ENCODE assay signal across 8 mouse cellular contexts in the genomic region with DNA sequence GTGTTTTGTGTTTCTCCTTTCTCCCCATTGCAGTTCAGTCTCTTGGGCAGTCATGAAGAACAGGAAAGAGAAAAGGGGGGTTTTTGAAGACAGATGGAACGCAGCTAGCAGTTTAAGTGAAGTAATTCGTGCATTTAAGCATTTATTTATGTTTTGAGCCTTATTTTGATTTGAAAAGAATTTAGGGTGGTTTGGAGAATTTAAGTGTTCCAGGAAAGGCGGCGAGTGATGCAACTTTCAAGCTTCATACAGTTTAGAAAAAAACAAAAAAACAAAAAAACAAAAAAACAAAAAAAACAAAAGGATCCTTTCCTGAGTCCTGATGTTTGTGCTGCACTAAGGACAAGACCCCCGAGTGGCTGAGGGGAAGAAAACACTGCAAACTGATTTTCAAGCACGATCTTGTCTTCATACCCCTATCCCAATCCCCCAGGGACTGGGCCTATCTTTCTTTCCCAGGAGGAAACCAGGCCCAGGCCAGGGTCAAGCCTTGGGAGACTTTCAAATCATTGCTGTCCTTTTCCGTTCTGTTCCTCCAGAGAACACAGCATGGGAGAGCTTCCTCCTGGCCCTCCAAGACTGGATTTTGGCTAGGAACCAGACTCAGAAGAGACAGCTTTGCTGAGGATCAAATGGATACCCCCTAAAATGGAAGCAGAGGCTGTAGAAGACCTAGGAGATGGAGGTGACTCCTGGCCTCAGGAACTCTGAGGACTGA. TPM values are rescaled to one million over a fixed set of nuclear protein-coding genes. Genes with fewer than 3 reads are reported as not detected.
A peak's percentile ranks its signal among the peaks of the same experiment; 100 is the strongest.
DNase-seq lines count a peak whose midpoint lies in the region; ATAC-seq and TF ChIP-seq lines count a peak whose summit lies in the region.

No protein-coding gene starts in this region.

- TF ChIP-seq CTCF in CH12.LX (conservative IDR thresholded peaks at IDR 0.05 in 1 of 2, IDR thresholded peaks at IDR 0.05 in 1 of 2; ENCODE audit: low read depth in 2 of 2, low read length in 2 of 2): no peak

- in situ Hi-C loops in CH12.LX (cut with MboI; ENCODE audit: low pct_ligation_motif_present, low pct_unique_long_range_greater_than_20kb, low sequenced_read_pairs): no loop called here

- ATAC-seq in heart, embryonic 13.5 days (ENCODE audit: extremely low read depth, insufficient number of reproducible peaks, low FRiP score, low TSS enrichment): no peak

- WGBS in heart, embryonic 13.5 days: 60% methylated on average over 7 of the region's 7 CpGs

- peaks cover 11% of the 10 kb centered on the region for H3K9me3 ChIP-seq in CH12.LX (replicated peaks; ENCODE audit: low read length)
- peaks cover 9% of the 10 kb centered on the region for H3K9me3 ChIP-seq in heart, embryonic 13.5 days

- H3K36me3 ChIP-seq in CH12.LX (replicated peaks in 1 of 2; ENCODE audit: control insufficient read depth in 1 of 2, insufficient read depth in 1 of 2, low read length in 1 of 2): peaks cover 0 to 5% of the 10 kb centered on the region in 2 experiments
- H3K36me3 ChIP-seq in heart, embryonic 13.5 days: no peaks in the 10 kb centered on the region

- H3K4me3 ChIP-seq in CH12.LX (replicated peaks in 1 of 3; ENCODE audit: low read depth in 2 of 3, low read length in 2 of 3, poor library complexity in 1 of 3): peak overlapping the region in 2 of 3 experiments; percentile 28 to 51
- no peak overlapping the region for H3K4me3 ChIP-seq in heart, embryonic 13.5 days

- H3K27me3 ChIP-seq in CH12.LX (replicated peaks): no peaks in the 10 kb centered on the region
- no peaks in the 10 kb centered on the region for H3K27me3 ChIP-seq in heart, embryonic 13.5 days (replicated peaks)

- peak; percentile 69 to 71 for DNase-seq in heart, adult 18-20 months
- DNase-seq in heart, postnatal 4 days: no peak
- no peak for DNase-seq in CH12.LX (ENCODE audit: extremely low read depth)
- peak; percentile 60 to 69 for DNase-seq in kidney, postnatal 25 days
- no peak for DNase-seq in frontal cortex, postnatal 14 days (ENCODE audit: low spot score in 2 of 2)
- no peak for DNase-seq in frontal cortex, adult 2 months (ENCODE audit: extremely low spot score in 1 of 2, low spot score in 1 of 2)
- no peak for DNase-seq in frontal cortex, postnatal 25 days (ENCODE audit: low spot score in 2 of 2)

- peaks cover 10 to 41% of the 10 kb centered on the region in 2 experiments for H3K4me1 ChIP-seq in CH12.LX (ENCODE audit: control insufficient read depth in 1 of 2, insufficient read depth in 2 of 2)
- H3K4me1 ChIP-seq in heart, embryonic 13.5 days: peaks cover 61% of the 10 kb centered on the region

- dilution Hi-C loops in CH12.LX (cut with MboI; ENCODE audit: extremely low pct_ligation_motif_present, extremely low pct_unique_long_range_greater_than_20kb, low sequenced_read_pairs): no loop called here

- peak overlapping the region; percentile 88 for H3K9ac ChIP-seq in CH12.LX (ENCODE audit: insufficient read depth, low read depth)
- no peak overlapping the region for H3K9ac ChIP-seq in heart, embryonic 13.5 days

- H3K79me2 ChIP-seq in CH12.LX (replicated peaks; ENCODE audit: control insufficient read depth, extremely low read depth, insufficient read depth, poor library complexity, severe bottlenecking): no peaks in the 10 kb centered on the region

- H3K4me2 ChIP-seq in CH12.LX (ENCODE audit: insufficient read depth, low read depth, poor library complexity, severe bottlenecking): peak overlapping the region; percentile 84
- no peak overlapping the region for H3K4me2 ChIP-seq in heart, embryonic 13.5 days

- peak overlapping the region; percentile 96 for H3K27ac ChIP-seq in CH12.LX (ENCODE audit: insufficient read depth, low read depth)
- peak overlapping the region; percentile 85 for H3K27ac ChIP-seq in heart, embryonic 13.5 days (replicated peaks)

- TF ChIP-seq EP300 in CH12.LX (IDR thresholded peaks at IDR 0.05; ENCODE audit: low read length): no peak

- no peak for TF ChIP-seq RAD21 in CH12.LX (IDR thresholded peaks at IDR 0.05; ENCODE audit: low read depth, low read length)

- TF ChIP-seq POLR2A in CH12.LX (IDR thresholded peaks at IDR 0.05; ENCODE audit: low read depth, low read length): no peak

TF ChIP-seq in CH12.LX, 34 proteins besides CTCF, POLR2A, EP300 and RAD21:
- no peak for TF ChIP-seq JUND (conservative IDR thresholded peaks at IDR 0.05; ENCODE audit: low read depth, low read length)
- no peak for TF ChIP-seq POLR2AphosphoS2 (IDR thresholded peaks at IDR 0.05; ENCODE audit: low read depth, low read length)
- 0 out of 2 replicates have a peak, but pooled peaks have one; percentile 3 for TF ChIP-seq NRF1 (IDR thresholded peaks at IDR 0.05; ENCODE audit: low read depth, low read length)
- TF ChIP-seq RCOR1 (conservative IDR thresholded peaks at IDR 0.05; ENCODE audit: low read depth, low read length): 0 out of 2 replicates have a peak, but pooled peaks have one; percentile 20
TF ChIP-seq in CH12.LX: peak in this region for 2.

RNA-seq across cellular contexts. Expression of gene Cfap45, which starts 5.9 kb away (rescaled TPM):
- 1 to 10 TPM in 1 of 2 experiments, not detected in 1; 1.2 TPM for total RNA-seq in heart, adult 18-20 months (2021)
- 1 to 10 TPM; 3.3 to 3.5 TPM for total RNA-seq in heart, postnatal 4 days (2021)
- not detected in 2 replicates for total RNA-seq in CH12.LX (2012; rRNA removed)
- total RNA-seq in CH12.LX (2014; rRNA removed): not detected in 2 replicates
- polyA plus RNA-seq in CH12.LX (2012; ENCODE audit: insufficient read length, low read depth): not detected in 2 replicates
- polyA plus RNA-seq in heart, embryonic 13.5 days (2015; fragmentation: Nextera tagmentation; extraction: Ambion mirVana): 1.9 and 2.4 TPM in 2 replicates
- polyA plus RNA-seq in frontal cortex, adult 2 months (2012; rRNA removed): 3.4 and 4.5 TPM in 2 replicates

RNA-seq across cellular contexts. Expression of gene Tagln2, which starts 14.9 kb away (rescaled TPM):
- total RNA-seq in heart, adult 18-20 months (2021): 10 to 100 TPM; 56.8 to 58.8 TPM
- total RNA-seq in heart, postnatal 4 days (2021): 100 to 1,000 TPM; 230 to 244 TPM
- total RNA-seq in CH12.LX (2012; rRNA removed) (179 and 206 TPM in 2 replicates), CH12.LX (2014; rRNA removed) (145 and 172 TPM in 2 replicates)
- 281 and 337 TPM in 2 replicates for polyA plus RNA-seq in CH12.LX (2012; ENCODE audit: insufficient read length, low read depth)
- 312 and 327 TPM in 2 replicates for polyA plus RNA-seq in heart, embryonic 13.5 days (2015; fragmentation: Nextera tagmentation; extraction: Ambion mirVana)
- polyA plus RNA-seq in frontal cortex, adult 2 months (2012; rRNA removed): 19.1 and 19.9 TPM in 2 replicates

RNA-seq across cellular contexts. Expression of gene Igsf9, which starts 33.1 kb away (rescaled TPM):
- under 1 TPM; 0.28 to 0.45 TPM for total RNA-seq in heart, adult 18-20 months (2021)
- 1 to 10 TPM; 2.5 to 3.1 TPM for total RNA-seq in heart, postnatal 4 days (2021)
- total RNA-seq in CH12.LX (2012; rRNA removed): 4.5 and 6.0 TPM in 2 replicates
- total RNA-seq in CH12.LX (2014; rRNA removed): 2.0 and 2.7 TPM in 2 replicates
- 6.5 and 7.2 TPM in 2 replicates for polyA plus RNA-seq in CH12.LX (2012; ENCODE audit: insufficient read length, low read depth)
- 9.2 and 9.6 TPM in 2 replicates for polyA plus RNA-seq in heart, embryonic 13.5 days (2015; fragmentation: Nextera tagmentation; extraction: Ambion mirVana)
- 13.3 and 16.3 TPM in 2 replicates for polyA plus RNA-seq in frontal cortex, adult 2 months (2012; rRNA removed)

RNA-seq across cellular contexts. Expression of gene Slamf9, which starts 39.6 kb away (rescaled TPM):
- 1 to 10 TPM; 1.2 to 2.2 TPM for total RNA-seq in heart, adult 18-20 months (2021)
- 1 to 10 TPM; 1.4 to 1.8 TPM for total RNA-seq in heart, postnatal 4 days (2021)
- total RNA-seq in CH12.LX (2012; rRNA removed) (17.0 and 30.9 TPM in 2 replicates), CH12.LX (2014; rRNA removed) (30.1 and 32.6 TPM in 2 replicates)
- 28.3 and 30.3 TPM in 2 replicates for polyA plus RNA-seq in CH12.LX (2012; ENCODE audit: insufficient read length, low read depth)
- polyA plus RNA-seq in heart, embryonic 13.5 days (2015; fragmentation: Nextera tagmentation; extraction: Ambion mirVana): 1.2 and 1.3 TPM in 2 replicates
- polyA plus RNA-seq in frontal cortex, adult 2 months (2012; rRNA removed): 1.1 and 1.8 TPM in 2 replicates

RNA-seq across cellular contexts. Expression of gene Vsig8, which starts 41.0 kb away (rescaled TPM):
- total RNA-seq in heart, adult 18-20 months (2021): not detected
- total RNA-seq in heart, postnatal 4 days (2021): under 1 TPM in 1 of 2 experiments, not detected in 1; 0.17 TPM
- total RNA-seq in CH12.LX (2012; rRNA removed) (0.13 and 0.17 TPM in 2 replicates), CH12.LX (2014; rRNA removed) (not detected in 2 replicates)
- 0.18 and 0.29 TPM in 2 replicates for polyA plus RNA-seq in CH12.LX (2012; ENCODE audit: insufficient read length, low read depth)
- 0.15 and 0.25 TPM in 2 replicates for polyA plus RNA-seq in heart, embryonic 13.5 days (2015; fragmentation: Nextera tagmentation; extraction: Ambion mirVana)
- 0.90 and 0.97 TPM in 2 replicates for polyA plus RNA-seq in frontal cortex, adult 2 months (2012; rRNA removed)

Comparison
In these comparisons a context has a peak if more than half of its experiments do, and no peak if none do; other contexts are left out.
1. DNase-seq: peak in heart, adult 18-20 months (2 of 2) and kidney, postnatal 25 days (2 of 2); none in heart, postnatal 4 days (single experiment), CH12.LX (single experiment), frontal cortex, postnatal 14 days (0 of 2), frontal cortex, adult 2 months (0 of 2) and frontal cortex, postnatal 25 days (0 of 2).